Mouse (Mus musculus) kidney, adult 11 months (tissue): ENCODE measurements at regions not wholly inside any gene's neighbourhood (a gene's known extent, or its start where the extent isn't known, plus 50 kb on each side); places are given as distances from the start of the nearest gene placed in this dataset.

Experiments
- DNase-seq: peaks from one replicate; pipeline ENCODE4 v3.0.0; 2022

GRCm38 (mm10) chr9:43930476-43930875, 112.7 kb upstream of the Thy1 start:
- no peak for DNase-seq

- DNase-seq: no peak
Measured at GRCm38 (mm10) chr9:43934012-43934690, 109.0 kb upstream of the Thy1 start.

GRCm38 (mm10) chr9:43934691-43935064, 108.5 kb upstream of the Thy1 start:
- peak; percentile 83 for DNase-seq

- no peak for DNase-seq
Measured at GRCm38 (mm10) chr9:43939336-43939735, 103.8 kb upstream of the Thy1 start.

- DNase-seq: no peak
Measured at GRCm38 (mm10) chr9:43942147-43942546, 101.0 kb upstream of the Thy1 start.

GRCm38 (mm10) chr9:43943522-43943921, 99.7 kb upstream of the Thy1 start:
- DNase-seq: no peak

GRCm38 (mm10) chr9:43944816-43945741, 98.1 kb upstream of the Thy1 start:
- DNase-seq: no peak

GRCm38 (mm10) chr9:43945997-43946649, 97.1 kb upstream of the Thy1 start:
- DNase-seq: no peak

- no peak for DNase-seq
Measured at GRCm38 (mm10) chr9:43947089-43947488, 96.1 kb upstream of the Thy1 start.

GRCm38 (mm10) chr9:43947490-43948150, 95.6 kb upstream of the Thy1 start:
- DNase-seq: no peak

- no peak for DNase-seq
Measured at GRCm38 (mm10) chr9:43953128-43953527, 90.1 kb upstream of the Thy1 start.

GRCm38 (mm10) chr9:43959541-43959940, 83.6 kb upstream of the Thy1 start:
- no peak for DNase-seq

- no peak for DNase-seq
Measured at GRCm38 (mm10) chr9:43961431-43961830, 81.8 kb upstream of the Thy1 start.

- no peak for DNase-seq
Measured at GRCm38 (mm10) chr9:43965171-43965570, 78.0 kb upstream of the Thy1 start.

GRCm38 (mm10) chr9:43965811-43966210, 77.4 kb upstream of the Thy1 start:
- DNase-seq: no peak

GRCm38 (mm10) chr9:43970043-43970795, 73.0 kb upstream of the Thy1 start:
- DNase-seq: no peak

GRCm38 (mm10) chr9:43970858-43971257, 72.3 kb upstream of the Thy1 start:
- DNase-seq: no peak

GRCm38 (mm10) chr9:43972290-43972689, 70.9 kb upstream of the Thy1 start:
- peak; percentile 61 for DNase-seq

GRCm38 (mm10) chr9:43975405-43975804, 67.8 kb upstream of the Thy1 start:
- DNase-seq: no peak

GRCm38 (mm10) chr9:43976366-43976765, 66.8 kb upstream of the Thy1 start:
- no peak for DNase-seq

- peak; percentile 30 for DNase-seq
Measured at GRCm38 (mm10) chr9:43977773-43978172, 65.4 kb upstream of the Thy1 start.

GRCm38 (mm10) chr9:43981376-43981775, 61.8 kb upstream of the Thy1 start:
- peak; percentile 15 for DNase-seq
